Mouse (Mus musculus): ENCODE results near the gene Plppr1.

The Plppr1 gene

DNA sequence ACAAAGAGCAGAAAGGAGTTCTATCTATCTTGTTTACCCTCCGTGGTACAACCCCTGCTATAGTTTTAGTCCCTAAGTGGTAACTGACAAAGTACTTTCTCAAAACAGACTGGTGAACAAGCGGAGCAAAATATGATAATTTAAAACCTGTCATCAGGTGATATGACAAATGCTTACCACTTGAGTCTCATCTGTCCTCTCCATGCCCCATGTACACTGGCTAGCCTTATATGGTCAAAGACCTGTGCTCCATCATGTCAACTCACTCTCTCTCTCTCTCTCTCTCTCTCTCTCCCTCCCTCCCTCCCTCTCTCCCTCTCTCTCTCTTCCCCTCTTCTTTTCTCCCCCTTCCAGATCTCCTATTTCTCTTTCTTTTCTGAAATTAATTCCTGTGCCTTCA, 59.8 kb downstream of the Plppr1 start:
- no peak for DNase-seq (ENCODE audit: low read depth)

DNA sequence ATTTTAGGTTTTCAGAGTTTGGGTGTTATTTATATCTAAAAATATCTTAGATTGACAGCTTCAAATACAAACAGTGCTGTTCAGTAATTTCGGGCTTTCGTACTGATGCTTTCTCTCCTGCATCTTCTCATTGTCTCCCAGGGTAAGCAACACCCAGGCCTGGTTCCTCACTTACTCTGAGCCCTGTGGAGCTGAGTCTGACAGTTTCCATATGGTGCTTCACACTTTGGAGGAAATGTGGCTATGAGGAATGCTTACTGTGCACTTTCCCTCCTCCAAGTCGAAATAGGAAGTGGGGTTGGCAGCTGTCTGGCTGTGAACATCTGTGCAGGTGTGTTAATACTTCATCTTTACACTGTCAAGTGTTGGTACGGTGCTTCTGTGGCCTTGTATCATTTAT, 85.7 kb downstream of the Plppr1 start:
- no peak for DNase-seq (ENCODE audit: low read depth)

DNA sequence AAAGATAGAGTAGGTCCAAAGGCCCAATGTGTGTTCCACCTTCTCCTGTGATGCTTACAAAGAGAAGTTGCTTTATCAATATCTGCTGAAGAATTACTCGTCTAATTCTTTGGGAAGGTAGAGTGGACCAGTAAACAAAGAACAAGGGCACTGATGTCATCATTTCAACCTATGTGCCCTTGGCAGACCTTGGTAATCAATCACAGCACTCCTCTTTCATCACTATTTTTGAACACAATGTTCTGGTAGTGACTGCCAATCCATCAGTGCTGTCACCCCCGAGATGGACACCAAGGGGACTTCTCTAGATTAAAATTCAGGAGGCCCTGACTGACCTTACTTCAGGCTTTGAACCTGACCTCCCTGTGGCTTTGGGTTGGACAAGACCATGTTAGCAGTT, 89.7 kb downstream of the Plppr1 start:
- no peak for DNase-seq (ENCODE audit: low read depth)

DNA sequence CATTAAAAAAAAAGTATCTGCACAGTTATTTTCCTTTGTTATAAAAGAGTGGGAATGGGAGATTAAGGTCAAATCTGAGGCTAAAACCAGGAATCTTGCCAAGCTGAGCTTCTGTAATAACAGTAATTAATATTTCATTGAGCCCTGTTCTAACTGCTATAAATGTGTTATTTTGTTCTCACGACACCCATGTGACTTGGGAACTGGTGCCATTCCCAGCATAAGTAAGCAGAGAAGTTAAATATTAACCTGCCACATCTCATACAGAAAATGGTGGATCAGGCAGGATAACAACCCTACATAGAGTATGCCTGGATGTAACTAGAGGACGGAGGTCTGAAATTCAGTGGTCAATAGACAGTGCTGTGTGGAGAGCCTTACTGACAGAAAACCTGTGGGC, 90.2 kb downstream of the Plppr1 start:
- DNase-seq (ENCODE audit: low read depth), result no peak

DNA sequence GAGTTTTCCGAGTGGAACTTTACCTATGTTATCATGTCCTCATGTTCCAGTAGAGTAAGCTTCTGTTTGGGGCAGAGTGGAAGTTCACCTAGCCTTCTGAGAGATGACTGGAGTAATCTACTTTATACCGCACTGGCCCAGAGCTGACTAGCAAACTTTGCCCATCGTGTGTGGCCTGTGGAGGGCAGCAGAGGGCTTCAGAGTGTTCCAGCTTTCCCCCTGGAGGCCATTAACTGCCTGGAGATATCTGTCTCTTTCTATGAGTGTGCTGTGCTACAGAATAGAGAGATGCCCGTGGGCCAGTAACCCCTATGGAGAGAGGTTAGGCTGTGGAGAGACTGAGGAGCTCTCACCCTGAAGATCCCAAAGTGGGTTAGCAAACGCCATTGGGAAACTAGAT, 94.8 kb downstream of the Plppr1 start:
- peak; percentile 56 for DNase-seq (ENCODE audit: low read depth)

DNA sequence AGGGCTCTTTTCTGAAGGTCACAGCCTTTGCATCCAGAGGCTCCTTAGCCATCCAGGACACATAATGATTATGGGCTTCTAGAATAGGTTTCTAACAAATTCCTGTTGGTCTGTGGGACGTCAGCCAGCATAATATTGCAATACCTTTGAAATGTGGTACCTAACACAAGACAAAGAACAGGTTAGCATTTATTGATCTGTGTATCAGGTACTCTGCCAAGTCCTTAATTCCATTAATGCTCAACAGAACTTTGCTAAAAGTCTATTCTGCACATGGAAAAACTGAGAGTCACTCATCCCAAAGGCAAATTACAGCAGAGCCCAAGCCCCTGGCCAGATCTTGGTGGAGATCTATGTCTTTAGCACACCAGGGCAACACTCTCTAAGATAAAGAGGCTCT, 97.7 kb downstream of the Plppr1 start:
- no peak for DNase-seq (ENCODE audit: low read depth)

DNA sequence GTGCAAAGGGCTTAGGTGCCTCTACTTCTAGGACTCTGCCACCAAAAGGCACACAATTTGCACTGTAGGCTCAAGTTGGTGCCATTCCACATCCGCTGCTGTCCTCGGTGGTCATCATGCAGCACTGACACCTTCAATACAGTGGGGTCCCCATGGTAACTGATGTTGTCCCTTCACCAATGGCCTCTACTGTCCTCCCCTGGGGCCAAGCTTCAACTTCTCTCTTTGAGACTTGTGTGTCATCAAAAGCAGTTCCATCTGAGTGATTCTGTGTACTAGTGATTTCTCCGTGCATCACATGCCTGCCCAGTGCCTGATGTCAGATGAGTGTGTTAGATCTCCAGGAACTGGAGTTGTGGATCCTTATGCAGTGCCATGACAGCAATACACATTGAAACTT, 104.2 kb downstream of the Plppr1 start:
- no peak for DNase-seq (ENCODE audit: low read depth)

DNA sequence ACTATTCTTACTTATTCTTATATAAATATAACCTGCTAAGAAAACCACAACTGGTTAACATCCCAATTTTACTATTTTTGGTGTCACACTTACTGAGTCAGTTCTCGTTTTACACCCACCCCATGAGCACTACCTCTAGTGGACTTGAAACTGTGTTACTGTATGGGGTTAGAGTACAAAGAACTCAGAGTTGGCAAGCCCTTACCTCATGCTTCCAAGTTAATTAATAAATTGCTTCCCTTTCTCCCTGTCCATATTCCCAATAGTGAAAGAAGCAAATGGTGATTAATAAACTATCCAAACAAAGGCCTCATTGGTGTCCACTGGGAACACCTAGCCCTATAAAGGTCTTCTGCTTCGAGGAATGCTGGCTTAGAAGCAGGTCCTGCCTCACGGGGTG, 107.3 kb downstream of the Plppr1 start:
- no peak for DNase-seq (ENCODE audit: low read depth)

DNA sequence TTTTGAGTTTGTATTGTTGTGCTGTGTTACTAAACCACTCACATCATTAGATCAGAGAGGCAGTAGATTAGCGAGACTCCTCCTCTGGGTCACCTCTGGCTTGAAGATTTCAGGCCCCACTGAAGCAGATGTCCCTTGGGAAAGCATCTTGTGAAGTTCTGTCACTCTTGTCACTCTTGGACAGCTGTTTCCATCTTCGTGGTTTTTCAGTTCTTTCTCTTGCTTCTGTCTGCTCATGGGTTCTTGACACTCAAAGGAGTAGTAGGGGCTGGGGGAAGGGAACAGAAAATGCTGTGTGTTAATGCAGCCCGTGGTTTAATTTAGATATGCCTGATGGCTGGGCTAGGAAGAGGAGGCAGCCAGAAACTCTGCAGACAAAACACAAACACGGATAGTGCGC, 108.0 kb downstream of the Plppr1 start:
- no peak for DNase-seq (ENCODE audit: low read depth)

DNA sequence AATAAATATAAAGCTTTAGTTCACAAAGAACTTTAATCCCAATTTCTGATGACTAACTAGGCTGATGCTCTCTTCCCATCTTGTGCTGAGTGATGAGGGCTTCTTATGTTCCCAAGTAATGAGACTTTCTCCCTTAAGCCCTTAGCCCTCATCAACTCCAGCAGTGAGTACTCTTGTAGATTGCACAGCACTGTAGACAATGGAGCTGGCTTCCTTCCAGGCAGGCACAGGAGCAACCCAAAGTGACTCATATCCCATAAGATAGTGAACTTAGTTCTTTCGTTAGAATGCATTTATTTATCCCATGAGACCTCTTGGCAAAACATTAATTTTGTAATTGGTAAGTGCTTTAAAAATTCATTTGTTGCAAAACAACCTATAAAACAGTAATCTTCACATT, 110.4 kb downstream of the Plppr1 start:
- peak; percentile 1 for DNase-seq (ENCODE audit: low read depth)

DNA sequence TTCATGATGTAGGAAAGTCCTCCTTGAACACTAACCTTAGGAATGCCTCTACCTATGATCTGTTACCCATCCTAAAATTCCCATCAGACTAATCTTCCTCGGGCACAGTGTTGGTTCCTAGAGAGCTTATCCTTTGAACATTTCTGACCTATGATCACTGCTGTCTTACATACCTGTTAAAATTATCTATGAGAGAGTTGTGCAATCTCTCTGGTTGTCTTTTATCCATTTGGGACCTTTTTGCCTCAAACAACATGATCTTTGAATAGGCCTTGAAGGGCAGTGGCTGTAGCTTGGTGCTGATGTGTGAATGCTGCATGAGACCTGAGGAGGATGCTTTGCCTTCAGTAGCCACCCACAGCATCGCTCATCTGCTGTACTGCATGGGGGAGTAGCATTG, 119.0 kb downstream of the Plppr1 start:
- DNase-seq (ENCODE audit: low read depth), result no peak

DNA sequence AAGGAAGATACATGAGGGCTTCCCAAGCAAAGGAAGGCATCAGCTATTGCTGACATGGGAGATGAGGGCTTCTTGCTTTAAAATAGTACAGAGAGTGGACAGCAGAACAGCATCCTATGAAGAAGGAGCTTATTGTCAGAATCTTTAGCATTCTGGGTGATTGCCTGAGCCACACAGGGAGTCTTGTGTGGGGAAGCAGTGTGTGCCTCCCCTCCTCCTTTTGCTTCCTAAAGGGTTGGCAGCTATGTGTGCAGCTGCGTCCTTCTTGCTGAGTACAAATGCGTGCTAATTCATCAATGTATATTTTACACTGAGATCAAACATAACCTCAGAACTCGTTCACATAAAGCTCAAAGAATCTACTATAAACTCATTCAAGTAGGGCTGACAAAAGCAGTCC, 119.8 kb downstream of the Plppr1 start:
- DNase-seq (ENCODE audit: low read depth), result no peak

DNA sequence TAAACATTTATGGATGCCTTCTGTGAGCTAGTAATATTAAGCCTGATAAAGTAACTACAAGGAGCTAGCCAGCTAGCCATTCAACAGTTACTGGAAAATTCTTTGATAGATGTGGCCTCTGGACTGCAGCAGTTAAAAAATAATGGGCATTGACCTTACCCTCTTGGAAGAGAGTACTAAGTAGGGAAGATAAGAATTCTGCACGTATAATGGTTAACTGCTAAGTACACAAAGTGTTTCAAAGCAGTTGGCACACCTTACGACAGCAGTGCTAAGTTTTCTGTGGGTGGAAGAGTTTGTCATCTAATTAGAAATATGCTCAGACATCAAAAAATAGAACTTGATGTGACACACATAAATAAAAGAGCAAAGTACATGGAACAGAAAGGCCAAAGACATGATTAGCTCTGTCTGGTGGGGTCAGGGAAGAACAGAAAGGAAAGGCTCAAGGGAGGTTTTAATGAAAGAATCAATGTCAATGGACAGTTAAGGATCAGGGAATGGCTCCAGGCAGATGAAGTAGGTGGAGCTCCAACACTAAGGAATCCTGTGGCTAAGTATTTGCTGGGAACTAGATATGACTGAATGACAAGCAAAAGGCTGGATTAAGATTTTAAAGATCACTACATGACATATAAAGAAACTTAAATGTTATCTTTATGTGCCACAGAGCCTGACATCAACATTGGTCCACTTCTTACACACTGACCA, 120.6 kb downstream of the Plppr1 start:
- DNase-seq (ENCODE audit: low read depth), result no peak

DNA sequence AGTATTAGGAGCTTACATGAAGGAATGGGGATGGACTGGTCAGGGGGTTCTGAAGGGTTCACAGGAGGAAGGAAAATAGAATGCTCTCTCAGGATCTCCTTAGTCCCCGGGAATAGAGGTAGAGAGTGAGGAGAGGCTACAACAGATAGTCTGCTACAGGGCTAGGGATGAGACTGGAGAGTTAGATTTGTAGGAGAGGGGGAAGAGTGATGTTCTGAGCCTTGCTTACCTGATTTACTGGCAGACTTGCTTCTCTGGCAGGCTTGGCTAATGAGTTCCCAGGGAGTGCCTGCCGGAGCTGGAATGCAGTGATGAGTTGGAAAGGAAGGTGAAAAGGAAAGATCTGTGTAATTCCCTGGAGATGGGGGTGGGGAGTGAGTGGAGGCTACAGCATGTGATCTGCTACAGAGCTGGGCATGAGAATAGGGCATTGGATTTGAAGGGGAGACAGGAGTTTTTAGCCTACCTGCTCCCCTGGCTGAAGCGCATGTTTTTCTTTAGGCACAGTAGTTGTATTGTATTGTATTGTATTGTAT, 131.0 kb downstream of the Plppr1 start:
- no peak for DNase-seq (ENCODE audit: low read depth)

DNA sequence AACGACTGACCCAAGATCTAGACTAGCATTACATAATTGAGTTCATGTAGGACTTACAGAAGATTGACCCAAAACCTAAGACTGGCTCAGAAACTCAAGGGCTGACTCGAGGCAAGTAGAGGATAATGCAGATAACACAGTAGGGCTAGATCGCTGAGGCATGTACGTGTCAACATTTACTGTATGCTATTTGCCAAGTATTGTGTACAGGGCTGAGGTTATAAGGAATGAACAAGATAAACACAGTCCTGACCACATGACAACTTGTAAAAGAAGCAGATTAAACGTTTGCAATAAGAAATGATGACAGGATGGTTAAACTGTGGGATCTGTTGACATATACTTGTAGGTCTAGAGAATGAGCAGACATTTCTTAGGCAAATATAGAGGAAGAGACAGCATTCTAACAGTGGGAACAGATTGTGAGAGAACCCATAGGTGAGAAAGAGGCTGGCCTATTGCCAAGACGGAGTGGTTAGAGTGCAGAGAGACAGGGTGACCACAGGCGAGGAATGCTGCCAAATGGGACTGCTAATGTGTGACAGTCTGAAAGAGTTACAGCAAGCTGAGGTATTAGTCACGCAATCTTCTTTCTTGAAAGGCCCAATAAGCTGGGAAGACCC, 138.2 kb downstream of the Plppr1 start:
- DNase-seq (ENCODE audit: low read depth), result peak; percentile 54

DNA sequence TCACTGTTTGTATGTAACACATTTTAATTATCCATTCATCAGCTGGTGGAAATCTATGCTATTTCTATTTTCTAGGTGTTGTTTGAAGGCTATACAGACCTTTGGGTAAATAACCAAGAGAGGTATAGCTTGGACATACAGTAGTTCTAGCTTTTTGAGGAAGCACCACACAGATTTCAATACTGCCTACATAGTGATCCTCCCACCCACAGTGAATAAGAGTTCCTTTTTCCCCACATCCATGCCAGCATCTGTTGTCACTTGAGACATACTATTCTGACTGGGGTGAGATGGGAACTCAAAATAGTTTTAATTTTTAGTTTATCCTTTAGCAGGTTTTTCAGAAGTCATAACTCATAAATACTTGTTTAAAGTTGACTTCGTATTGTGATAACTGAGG, 151.4 kb downstream of the Plppr1 start:
- no peak for DNase-seq (ENCODE audit: low read depth)

DNA sequence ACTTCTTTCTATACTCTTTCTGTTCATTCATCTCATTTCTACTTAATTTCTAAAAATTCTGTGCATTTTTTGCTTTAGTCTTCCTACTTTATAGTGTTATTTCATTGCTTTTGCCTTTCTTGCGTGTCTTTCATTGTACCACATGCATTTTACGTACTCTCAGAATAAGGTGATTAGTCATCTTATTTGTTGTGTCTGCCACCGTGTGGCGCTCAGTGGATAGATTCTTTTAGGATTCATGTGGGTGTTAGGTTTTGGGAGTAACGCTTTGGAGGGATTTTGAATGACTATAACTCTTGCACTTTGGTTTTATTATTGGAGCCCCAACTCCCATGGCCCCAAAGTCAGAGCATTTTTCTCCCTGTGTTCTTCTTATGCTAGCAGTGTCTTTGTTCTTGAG, 152.5 kb downstream of the Plppr1 start:
- DNase-seq (ENCODE audit: low read depth), result peak; percentile 1

DNA sequence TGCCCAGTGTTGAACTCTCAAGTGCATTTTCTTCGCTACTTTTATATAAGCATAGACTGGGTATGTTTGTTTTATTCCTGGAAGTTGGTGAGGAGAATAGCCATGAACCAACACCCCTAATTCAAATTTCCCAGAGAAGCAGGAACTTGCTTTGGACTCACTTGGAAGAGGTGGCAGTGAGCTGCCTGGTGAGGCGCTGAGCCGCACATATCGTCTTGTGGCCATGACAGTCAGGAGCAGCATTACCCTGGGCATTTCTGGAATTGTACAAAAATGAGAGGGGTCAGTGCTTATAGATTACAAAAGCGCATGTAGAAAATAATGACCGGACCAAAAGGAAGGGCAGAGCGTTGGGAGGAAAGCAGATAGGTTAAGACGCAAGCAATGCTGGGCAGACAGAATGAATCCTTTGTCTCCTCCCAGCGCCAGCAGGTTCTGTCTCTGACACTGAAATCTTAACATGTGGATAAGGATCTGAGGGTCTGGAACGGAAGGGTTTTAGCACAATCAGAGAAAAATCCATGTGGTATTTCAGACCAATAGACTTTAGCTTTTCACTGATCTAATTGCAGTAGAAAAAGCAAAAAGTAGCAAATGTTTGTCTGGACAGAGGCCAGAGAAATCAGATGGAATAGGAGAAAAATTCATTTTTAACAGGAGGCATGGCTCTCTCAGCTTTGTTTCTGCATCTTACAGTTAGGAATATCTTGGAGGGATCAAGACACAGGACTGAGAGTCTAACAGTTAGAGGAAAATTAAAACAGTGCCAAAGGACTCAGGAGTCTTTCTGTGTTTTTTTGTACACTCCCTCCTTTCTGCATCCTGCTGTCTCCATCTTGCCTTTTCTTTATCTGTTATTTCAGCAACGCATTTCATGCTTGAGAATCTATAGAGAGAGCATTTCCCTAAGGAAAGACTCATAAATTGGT, 153.8 kb downstream of the Plppr1 start:
- DNase-seq (ENCODE audit: low read depth), result no peak

DNA sequence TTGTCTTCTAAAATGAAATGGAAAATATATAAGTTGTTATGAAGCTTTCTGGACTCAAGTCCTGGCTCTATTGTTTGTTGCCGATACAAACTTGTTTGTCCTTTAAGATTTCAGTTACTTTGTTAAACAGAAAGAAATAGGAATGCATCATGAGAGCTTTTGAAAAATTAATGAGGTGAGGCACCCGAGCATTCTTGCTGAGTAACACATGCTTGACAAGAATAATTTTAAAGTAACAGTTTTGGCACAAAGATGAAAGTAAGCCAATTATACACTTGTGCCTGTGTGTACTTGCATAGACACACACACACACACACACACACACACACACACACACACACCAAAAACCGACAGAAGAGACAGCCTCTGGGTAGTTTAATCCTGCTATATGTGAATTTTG, 155.3 kb downstream of the Plppr1 start:
- no peak for DNase-seq (ENCODE audit: low read depth)

DNA sequence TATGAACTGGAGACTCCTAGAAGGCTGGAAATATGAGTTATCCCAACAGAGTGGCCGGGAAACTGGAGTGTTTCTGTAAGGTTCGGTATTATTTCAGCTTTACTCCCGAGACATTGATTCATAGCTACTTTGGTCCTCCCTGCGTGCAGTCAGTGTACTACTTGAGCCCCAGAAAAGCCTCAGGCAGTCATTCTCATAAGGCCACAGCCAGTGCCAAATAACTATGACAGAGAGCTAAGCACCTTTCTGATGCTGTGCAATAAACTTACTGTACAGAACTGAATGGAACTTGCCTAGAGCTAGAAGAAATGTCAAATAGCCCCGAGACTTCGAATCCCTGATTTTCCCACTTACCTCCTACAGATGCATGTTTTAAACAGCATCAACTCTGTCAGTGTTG, 164.4 kb downstream of the Plppr1 start:
- no peak for DNase-seq (ENCODE audit: low read depth)

DNA sequence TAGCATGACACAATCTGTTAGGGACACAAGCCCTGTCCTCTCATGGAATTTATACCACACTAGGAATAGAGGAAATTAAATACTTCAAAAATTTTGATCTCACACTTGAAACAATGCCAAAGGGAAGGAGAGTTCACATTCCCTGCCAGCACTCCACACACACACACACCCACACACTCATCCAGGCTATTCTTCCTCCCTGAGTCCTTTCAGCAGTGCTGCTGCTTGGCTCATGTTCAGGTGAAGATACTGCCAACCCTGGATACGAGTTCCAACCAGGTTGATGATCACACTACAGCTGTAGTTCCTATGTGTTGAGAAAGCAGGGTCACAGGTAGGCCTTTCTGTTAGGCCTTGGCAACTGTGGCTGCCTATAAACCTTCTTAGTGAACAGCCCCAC, 165.9 kb downstream of the Plppr1 start:
- DNase-seq (ENCODE audit: low read depth), result no peak

DNA sequence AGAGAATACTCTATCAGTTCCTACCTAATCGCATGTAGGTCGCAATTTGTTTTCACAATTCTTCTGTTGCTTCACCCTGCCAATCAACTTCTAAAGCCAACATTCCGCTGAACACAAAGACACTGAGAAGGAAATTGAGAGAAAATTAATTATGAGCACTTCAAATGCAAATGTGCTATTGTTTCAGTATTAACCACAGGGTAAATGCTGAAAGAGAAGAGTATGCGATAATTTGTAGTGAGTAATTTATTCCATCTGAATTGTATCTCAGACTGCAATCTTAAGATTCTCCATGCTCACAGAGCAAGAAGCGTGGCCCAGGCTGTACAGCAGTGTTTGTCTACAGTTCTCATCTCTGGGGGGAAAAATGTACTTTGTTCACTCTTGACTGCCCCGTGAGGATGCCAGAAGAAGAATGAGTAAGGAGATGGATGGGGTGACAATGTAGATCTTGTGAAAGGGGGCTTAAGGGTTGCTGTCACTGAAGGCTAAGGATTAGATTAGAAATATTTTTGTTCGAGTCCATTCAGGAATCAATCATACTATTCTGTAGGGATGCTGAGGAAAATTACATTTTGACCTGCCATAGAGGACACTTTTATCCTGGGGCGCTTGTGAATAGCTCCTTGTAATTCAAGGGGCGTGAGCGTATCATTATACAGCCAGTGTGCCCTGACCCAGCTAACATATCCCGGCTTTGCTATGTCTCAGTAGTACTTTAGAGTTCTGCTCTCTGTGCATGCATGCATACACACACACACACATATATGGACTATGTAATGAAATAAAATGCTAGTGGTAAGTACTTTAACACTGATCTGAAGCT, 173.3 kb downstream of the Plppr1 start:
- no peak for DNase-seq (ENCODE audit: low read depth)

Data from 416B (cell line).